Mouse (Mus musculus): ENCODE data around the gene St6galnac3.

St6galnac3 gene

GRCm38 (mm10) chr3:153587594-153587993 lies 137.4 kb downstream of the St6galnac3 start:
- no peak for DNase-seq (ENCODE audit: low read depth, low spot score)

GRCm38 (mm10) chr3:153584836-153585235 lies 140.1 kb downstream of the St6galnac3 start:
- no peak for DNase-seq (ENCODE audit: low read depth, low spot score)

DNA sequence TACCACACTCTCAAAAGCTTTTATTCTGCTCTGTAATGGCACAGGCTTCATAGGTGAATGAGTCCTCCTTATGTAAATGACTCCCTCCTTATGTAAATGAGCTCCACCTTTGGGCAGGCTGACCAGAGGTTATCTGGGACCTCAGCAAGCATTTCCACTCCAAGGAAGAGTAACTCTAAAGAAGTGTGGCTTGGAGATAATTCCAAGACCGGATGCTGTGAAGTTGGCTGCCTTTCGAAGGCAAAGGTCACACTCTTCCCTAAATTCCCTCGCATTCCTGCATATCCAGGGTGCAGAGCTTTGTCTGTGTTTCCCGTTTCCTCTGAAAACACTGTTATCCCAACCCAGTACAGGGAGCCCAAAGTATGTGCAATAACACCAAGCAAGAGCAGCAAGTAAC lies 142.9 kb downstream of the St6galnac3 start:
- DNase-seq (ENCODE audit: low read depth, low spot score): no peak

- DNase-seq (ENCODE audit: low read depth, low spot score): no peak
Observed at GRCm38 (mm10) chr3:153580625-153581024, 144.3 kb downstream of the St6galnac3 start.

DNA sequence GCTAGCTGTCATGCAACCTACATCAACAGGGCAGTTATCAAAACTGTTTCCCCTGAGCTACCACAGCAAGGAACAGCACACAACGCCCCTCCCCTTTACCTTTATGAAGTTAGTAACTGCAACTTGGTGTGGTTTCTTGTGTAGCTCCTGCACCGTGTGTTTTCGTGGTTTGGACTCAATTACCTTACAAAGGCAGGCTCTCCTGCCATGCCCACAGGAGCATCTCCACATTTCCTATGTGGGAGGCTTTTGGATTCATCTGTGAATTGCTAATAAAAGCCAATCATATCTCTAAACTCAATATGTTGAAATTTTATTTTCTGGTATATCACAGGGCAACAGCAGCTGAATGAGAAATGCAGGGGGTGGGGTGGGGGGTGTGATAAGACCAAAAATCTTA lies 144.8 kb downstream of the St6galnac3 start:
- DNase-seq (ENCODE audit: low read depth, low spot score): no peak

GRCm38 (mm10) chr3:153577286-153577685 lies 147.7 kb downstream of the St6galnac3 start:
- DNase-seq (ENCODE audit: low read depth, low spot score): no peak

DNA sequence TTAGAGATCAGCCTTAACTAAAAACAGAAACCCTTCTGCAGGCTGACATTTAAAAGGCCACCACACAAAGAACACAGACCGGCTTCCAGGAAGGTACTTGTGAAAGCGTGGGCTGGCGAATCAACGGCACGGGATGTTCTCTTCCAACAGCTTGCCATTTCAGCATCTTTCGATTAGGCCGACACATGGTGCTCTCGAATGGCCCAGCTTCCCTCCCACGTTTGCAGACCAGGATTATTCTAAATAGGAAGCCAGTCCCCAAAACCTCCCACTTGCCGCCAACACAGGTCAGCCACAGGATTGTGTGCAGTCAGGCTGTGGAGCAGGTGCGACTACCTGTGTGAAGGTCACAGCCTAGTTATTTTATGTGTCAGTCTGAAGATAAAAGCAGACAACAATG lies 153.8 kb downstream of the St6galnac3 start:
- peak; percentile 72 for DNase-seq (ENCODE audit: low read depth, low spot score)

GRCm38 (mm10) chr3:153568815-153569214 lies 156.2 kb downstream of the St6galnac3 start:
- DNase-seq (ENCODE audit: low read depth, low spot score): no peak

DNA sequence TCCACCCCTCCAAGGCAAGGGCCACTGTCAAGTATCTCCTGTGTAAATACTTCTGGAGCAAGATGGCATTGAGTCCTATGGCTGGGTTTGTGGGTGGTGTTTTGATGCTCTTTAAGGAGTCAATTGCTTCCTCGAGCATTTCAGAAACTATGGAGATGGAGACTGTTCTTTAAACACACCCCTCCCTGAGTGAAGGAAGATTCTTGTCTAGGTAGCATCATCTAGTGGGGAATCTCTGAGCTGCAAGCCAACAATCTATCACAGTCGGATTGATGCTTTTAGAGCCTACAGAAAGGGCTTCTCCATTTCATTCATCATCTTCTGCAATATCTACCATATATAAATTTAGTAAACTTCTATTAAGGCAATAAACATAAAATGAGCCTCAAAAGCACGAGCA lies 157.1 kb downstream of the St6galnac3 start:
- DNase-seq (ENCODE audit: low read depth, low spot score): peak; percentile 18

DNA sequence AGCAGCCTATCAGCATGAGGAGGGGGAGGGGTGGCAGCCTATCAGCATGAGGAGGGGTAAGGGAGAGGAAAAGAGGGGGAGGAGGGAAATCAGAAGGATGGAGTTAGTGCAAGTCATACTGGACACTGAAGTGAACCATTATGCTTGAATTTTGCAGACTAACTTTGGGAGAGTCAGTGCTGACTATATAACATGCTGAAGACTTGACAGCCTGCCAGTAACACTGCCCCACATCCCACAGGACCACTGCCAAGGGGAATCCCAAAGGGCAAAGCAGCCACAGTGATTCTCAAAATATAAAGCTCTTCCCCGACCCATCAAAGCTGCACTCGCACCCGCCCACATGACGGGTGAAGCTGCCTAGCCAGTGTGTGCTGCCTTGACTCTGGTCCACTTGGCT lies 157.5 kb downstream of the St6galnac3 start:
- DNase-seq (ENCODE audit: low read depth, low spot score): peak; percentile 10

DNA sequence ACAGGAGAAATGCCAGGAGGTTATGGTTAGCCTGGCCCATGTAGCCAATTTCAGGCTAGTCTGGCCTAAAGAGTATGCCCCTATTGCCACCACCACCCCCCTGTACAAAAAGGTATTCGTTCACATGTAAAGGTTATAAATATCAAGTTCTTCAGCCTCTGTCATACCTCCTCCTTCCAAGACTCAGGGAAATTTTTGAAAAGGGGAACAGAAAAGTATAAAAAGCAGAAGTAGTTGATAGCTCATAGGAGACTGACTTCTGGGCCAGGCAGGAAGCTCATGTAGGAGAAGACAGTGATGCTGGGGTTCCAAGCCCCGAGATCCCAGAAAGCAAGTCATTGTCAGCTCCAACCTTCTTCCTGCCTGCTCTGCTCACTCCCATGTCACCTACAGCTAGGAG lies 158.9 kb downstream of the St6galnac3 start:
- DNase-seq (ENCODE audit: low read depth, low spot score): no peak

- DNase-seq (ENCODE audit: low read depth, low spot score): no peak
Observed at GRCm38 (mm10) chr3:153560897-153561296, 164.1 kb downstream of the St6galnac3 start.

- DNase-seq (ENCODE audit: low read depth, low spot score): no peak
Observed at GRCm38 (mm10) chr3:153559586-153559985, 165.4 kb downstream of the St6galnac3 start.

DNA sequence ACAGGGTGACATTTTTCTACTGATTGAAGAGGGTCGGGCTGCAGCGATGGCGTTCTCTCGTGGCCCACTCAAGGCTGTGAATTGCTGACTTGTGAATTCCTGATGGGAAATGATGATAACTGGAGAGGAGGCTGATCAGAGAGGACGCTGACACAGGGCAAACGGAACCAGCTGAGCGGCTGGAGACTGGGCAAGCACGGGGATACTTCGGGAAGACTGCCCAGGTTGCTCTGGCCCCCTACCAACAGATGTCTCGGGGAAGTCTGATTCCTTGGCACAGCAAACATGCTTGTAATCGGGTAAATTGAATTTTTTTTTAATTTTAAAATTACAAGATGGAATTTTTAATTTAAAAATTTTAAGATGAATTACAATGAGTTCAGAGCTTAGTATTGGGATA lies 168.4 kb downstream of the St6galnac3 start:
- no peak for DNase-seq (ENCODE audit: low read depth, low spot score)

DNA sequence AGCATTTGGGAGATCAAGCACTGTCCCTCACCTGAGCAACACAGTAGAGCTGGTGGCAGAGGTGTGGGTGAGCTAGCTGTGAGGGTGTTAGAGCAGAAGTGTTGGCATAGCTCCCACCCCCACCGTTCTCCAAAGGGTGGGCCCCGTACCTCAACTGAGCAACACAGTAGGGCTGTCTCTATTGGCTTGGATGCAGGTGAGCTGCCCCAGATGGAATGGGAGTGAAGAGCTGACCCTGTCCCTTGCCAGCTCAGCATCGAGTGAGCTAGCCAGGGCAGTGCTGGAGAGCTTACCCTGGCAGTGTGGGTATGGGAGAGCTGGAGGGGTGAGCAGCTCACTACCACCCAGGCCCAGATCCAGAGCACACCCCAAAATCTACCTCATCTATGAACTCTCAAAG lies 171.3 kb downstream of the St6galnac3 start:
- DNase-seq (ENCODE audit: low read depth, low spot score): no peak

DNA sequence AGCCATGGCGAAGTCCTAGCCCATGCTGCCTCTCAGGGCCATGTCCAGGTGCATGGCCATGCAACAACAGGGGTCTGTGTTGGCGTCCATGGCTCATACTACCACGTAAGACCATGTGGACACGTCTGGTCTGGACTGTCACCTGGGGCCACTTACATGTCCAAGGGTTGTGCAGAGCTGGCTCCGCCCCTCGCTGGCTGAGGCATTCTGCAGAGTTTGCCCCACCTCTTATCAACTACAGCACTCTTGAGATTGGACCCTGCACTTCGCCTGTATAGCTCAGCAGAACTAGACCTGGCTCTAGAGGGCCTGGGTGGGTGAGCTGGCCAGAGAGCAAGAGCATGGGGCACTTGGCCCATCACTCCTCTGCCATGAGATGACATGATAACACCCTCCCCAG lies 171.7 kb downstream of the St6galnac3 start:
- DNase-seq (ENCODE audit: low read depth, low spot score): no peak

- DNase-seq (ENCODE audit: low read depth, low spot score): no peak
Observed at GRCm38 (mm10) chr3:153546936-153547683, 177.9 kb downstream of the St6galnac3 start.

- DNase-seq (ENCODE audit: low read depth, low spot score): no peak
Observed at GRCm38 (mm10) chr3:153539851-153540250, 185.1 kb downstream of the St6galnac3 start.

- DNase-seq (ENCODE audit: low read depth, low spot score): no peak
Observed at GRCm38 (mm10) chr3:153538396-153538795, 186.6 kb downstream of the St6galnac3 start.

- DNase-seq (ENCODE audit: low read depth, low spot score): no peak
Observed at GRCm38 (mm10) chr3:153537435-153537834, 187.5 kb downstream of the St6galnac3 start.

DNA sequence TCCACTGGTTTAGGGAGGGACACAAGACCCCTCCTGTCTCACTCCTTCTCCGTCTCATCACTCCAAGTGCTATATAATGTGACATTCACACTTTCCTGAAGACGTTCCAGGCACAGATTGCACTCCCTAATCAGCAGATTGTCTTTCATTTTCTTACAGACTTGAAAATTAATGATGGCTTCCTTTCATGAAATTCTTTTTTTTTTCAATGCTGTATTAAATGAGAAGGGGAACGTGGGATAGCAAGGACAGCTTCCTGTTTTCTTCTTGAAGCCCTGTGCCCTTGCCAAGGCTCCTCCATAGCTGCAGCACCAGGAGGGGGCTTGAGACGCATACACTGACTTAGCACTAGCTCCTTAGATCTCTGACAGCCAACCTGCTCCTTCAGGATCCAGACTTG lies 188.7 kb downstream of the St6galnac3 start:
- DNase-seq (ENCODE audit: low read depth, low spot score): no peak

- DNase-seq (ENCODE audit: low read depth, low spot score): no peak
Observed at GRCm38 (mm10) chr3:153529174-153529573, 195.8 kb downstream of the St6galnac3 start.

GRCm38 (mm10) chr3:153525151-153525768 lies 199.7 kb downstream of the St6galnac3 start:
- DNase-seq (ENCODE audit: low read depth, low spot score): no peak

Data from CD4-positive, CD25-positive, alpha-beta regulatory T cell, adult 2 months (primary cell).